Mouse (Mus musculus) testis, adult 2 months (tissue): ENCODE measurements around the gene Nr3c2.

Experiments
- CTCF ChIP-seq: fragments of 200-500 bp; IDR thresholded peaks from 2 replicates; pipeline ENCODE4 v1.5.1; 2012; ENCODE audit warnings: low read depth, mild to moderate bottlenecking, inconsistent platforms, low read length, moderate library complexity; ENCODE audit not compliant: control insufficient read depth, insufficient read depth, insufficient replicate concordance
- POLR2A ChIP-seq: fragments of 200-500 bp; IDR thresholded peaks from 2 replicates; pipeline ENCODE4 v1.6.1; 2012; ENCODE audit warnings: low read depth, mild to moderate bottlenecking, inconsistent platforms, low read length, moderate library complexity; ENCODE audit not compliant: control insufficient read depth

DNA sequence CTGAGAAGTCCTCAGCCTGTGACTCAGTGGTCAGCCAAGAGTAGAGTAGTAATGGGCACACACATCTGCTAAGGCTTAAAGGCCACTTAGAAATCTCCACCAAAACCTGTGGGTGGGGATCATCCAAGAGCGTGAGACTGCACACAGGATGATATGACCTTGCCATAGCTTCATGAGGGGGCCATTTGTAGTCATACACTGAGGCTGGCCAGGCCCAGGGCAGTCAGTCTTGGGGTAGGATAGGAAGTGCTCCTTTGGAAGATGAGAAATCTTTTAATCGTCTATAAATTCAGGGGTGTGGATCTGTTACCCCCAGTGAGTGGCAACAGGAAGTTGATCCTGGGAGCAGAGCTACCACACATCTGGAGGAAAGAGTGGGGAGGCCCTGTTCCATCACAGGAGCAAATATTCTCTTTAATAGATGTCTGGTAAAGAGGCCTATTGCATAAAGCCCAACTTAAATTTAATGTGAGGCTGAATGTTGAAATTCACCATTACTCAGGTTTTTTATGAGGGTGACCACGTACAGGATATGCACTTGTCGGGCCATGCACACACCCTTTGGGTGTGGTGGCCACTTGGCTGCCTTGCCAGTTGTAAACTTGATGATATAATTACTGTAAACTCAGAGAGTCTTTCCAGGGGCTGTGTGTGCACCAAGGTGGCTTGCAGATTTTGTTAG is 270.7 kb downstream of the Nr3c2 start:
- TF ChIP-seq CTCF: no peak
- no peak for TF ChIP-seq POLR2A
